Mouse (Mus musculus) spleen, adult 2 months (tissue): ENCODE measurements at regions not wholly inside any gene's neighbourhood (a gene's known extent, or its start where the extent isn't known, plus 50 kb on each side); places are given as distances from the start of the nearest gene placed in this dataset.

Experiments
- CTCF ChIP-seq: fragments of 200-500 bp; IDR thresholded peaks from 2 replicates; pipeline ENCODE4 v1.5.1; 2011; ENCODE audit warnings: mild to moderate bottlenecking, inconsistent platforms; ENCODE audit not compliant: insufficient read depth, insufficient read length, insufficient replicate concordance; ENCODE audit errors: extremely low read depth
- POLR2A ChIP-seq: fragments of 200-500 bp; IDR thresholded peaks from 2 replicates; pipeline ENCODE4 v1.6.1; 2011; ENCODE audit warnings: low read depth, low read length, inconsistent platforms

DNA sequence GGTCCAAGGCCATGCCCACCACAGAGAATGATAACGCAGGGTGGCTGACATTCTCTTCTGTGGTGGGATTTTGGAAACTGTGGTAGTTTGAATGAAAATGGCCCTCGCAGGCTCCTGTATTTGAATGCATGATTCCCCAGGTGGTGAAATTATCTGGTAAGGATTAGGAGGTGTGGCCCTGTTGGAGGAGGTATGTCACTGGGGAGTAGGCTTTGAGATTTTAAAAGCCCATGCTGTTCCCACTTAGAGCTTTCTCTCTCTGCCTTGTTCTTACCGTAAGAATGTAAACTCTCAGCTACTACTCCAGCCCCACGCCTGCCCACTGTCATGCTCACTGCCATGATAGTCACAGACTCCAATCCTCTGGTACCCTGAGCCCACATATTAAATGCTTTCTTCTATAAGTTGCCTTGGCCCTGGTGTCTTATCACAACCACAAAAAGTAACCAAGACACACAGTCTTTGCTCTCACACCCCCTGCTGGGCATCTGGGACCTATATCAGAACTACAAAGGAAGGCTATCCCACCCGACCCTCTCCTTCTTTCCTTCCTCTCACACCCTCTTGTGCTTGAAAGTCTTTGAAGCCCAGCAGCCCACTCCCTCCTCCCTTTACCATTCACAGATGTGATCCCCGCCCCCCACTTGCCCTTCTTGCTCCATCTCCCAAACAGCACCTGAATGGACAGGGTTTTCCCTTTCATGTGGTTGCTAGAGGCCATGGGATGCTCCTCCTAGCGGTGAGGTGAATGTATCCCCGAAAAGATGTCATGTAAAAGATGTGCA is 118.1 kb upstream of the Slc22a12 start:
- TF ChIP-seq CTCF, result no peak
- no peak for TF ChIP-seq POLR2A
